Mouse (Mus musculus) kidney, adult 9 months (tissue): ENCODE data around the gene Klk11.

Experiments
- DNase-seq: peaks from one replicate; pipeline ENCODE4 v3.0.0; 2022

Gene Klk11

GRCm38 (mm10) chr7:43774364-43774763 lies at the start of gene Klk11:
Gene Klk11, plus strand, starts transcription at chr7:43774604.
- DNase-seq, result no peak

GRCm38 (mm10) chr7:43747788-43748187 lies 26.6 kb upstream of the Klk11 start:
- DNase-seq, result peak; percentile 9

GRCm38 (mm10) chr7:43752806-43753205 lies 21.6 kb upstream of the Klk11 start:
- DNase-seq, result no peak

GRCm38 (mm10) chr7:43766484-43766883 lies 7.9 kb upstream of the Klk11 start:
- no peak for DNase-seq

GRCm38 (mm10) chr7:43768597-43768996 lies 5.8 kb upstream of the Klk11 start, which contains the start of gene Klk12:
Gene Klk12, plus strand, starts transcription at chr7:43768897.
- no peak for DNase-seq

- no peak for DNase-seq
These were observed 4.8 kb upstream of the Klk11 start for GRCm38 (mm10) chr7:43769636-43770035.

- no peak for DNase-seq
These were observed 3.7 kb upstream of the Klk11 start for GRCm38 (mm10) chr7:43770701-43771100.

- no peak for DNase-seq
These were observed 2.5 kb upstream of the Klk11 start for GRCm38 (mm10) chr7:43771916-43772315.

- no peak for DNase-seq
These were observed 1.5 kb upstream of the Klk11 start for GRCm38 (mm10) chr7:43772901-43773300.

- DNase-seq, result no peak
These were observed 398 bp downstream of the Klk11 start for GRCm38 (mm10) chr7:43774802-43775201.

- DNase-seq, result no peak
These were observed 1.1 kb downstream of the Klk11 start for GRCm38 (mm10) chr7:43775311-43776057.

- DNase-seq, result no peak
These were observed 2.1 kb downstream of the Klk11 start for GRCm38 (mm10) chr7:43776506-43776905.

- no peak for DNase-seq
These were observed 3.0 kb downstream of the Klk11 start for GRCm38 (mm10) chr7:43777423-43777822.

GRCm38 (mm10) chr7:43778176-43778970 lies 4.0 kb downstream of the Klk11 start:
- DNase-seq, result no peak

- no peak for DNase-seq
These were observed 5.8 kb downstream of the Klk11 start for GRCm38 (mm10) chr7:43780241-43780640.

GRCm38 (mm10) chr7:43780746-43781145 lies 6.3 kb downstream of the Klk11 start, which contains the start of gene Klk10:
Gene Klk10, plus strand, starts transcription at chr7:43781035.
- DNase-seq, result no peak

GRCm38 (mm10) chr7:43781541-43781940 lies 7.1 kb downstream of the Klk11 start:
- no peak for DNase-seq

- DNase-seq, result peak; percentile 79
These were observed 8.2 kb downstream of the Klk11 start for GRCm38 (mm10) chr7:43782275-43783265.

- peak; percentile 45 for DNase-seq
These were observed 10.9 kb downstream of the Klk11 start for GRCm38 (mm10) chr7:43785286-43785685.

GRCm38 (mm10) chr7:43788096-43788495 lies 13.7 kb downstream of the Klk11 start:
- no peak for DNase-seq

GRCm38 (mm10) chr7:43789295-43789694 lies 14.9 kb downstream of the Klk11 start:
- no peak for DNase-seq

- no peak for DNase-seq
These were observed 17.2 kb downstream of the Klk11 start, which contains the start of gene Klk9 for GRCm38 (mm10) chr7:43791591-43791990. Gene Klk9, plus strand, starts transcription at chr7:43791891.

GRCm38 (mm10) chr7:43796355-43796754 lies 22.0 kb downstream of the Klk11 start:
- DNase-seq, result no peak
